Mouse (Mus musculus) MEL (cell line): ENCODE results near the gene Nubp2.

Experiments used
- BHLHE40 ChIP-seq: IDR thresholded peaks from 2 replicates; pipeline ENCODE4 v1.6.1; 2012; ENCODE audit warnings: low read depth, mild to moderate bottlenecking, inconsistent platforms, low read length, improper control_type of control experiment, borderline replicate concordance
- CHD1 ChIP-seq: IDR thresholded peaks from 2 replicates; pipeline ENCODE4 v1.6.1; 2012; ENCODE audit warnings: low read depth, mild to moderate bottlenecking, inconsistent platforms, low read length, improper control_type of control experiment
- CHD2 ChIP-seq: IDR thresholded peaks from 2 replicates; pipeline ENCODE4 v1.6.1; 2011; ENCODE audit warnings: low read length, improper control_type of control experiment
- CTCF ChIP-seq, 3 experiments: IDR thresholded peaks in 2 of 3; conservative IDR thresholded peaks in 1 of 3; 2 replicates each; pipeline ENCODE4 v1.5.1; 2011 to 2012; ENCODE audit warnings: low read length in 3 of 3, low read depth in 2 of 3, mild to moderate bottlenecking in 2 of 3, improper control_type of control experiment in 1 of 3, inconsistent platforms in 1 of 3, mixed read lengths in 1 of 3, moderate library complexity in 1 of 3; ENCODE audit not compliant: control insufficient read depth in 1 of 3, insufficient read depth in 1 of 3, poor library complexity in 1 of 3, severe bottlenecking in 1 of 3
- EP300 ChIP-seq, 2 experiments: IDR thresholded peaks; 2 replicates each; pipeline ENCODE4 v1.6.1; 2011; ENCODE audit warnings: improper control_type of control experiment in 2 of 2, low read length in 2 of 2, low read depth in 1 of 2, mild to moderate bottlenecking in 1 of 2
- GABPA ChIP-seq: IDR thresholded peaks from 2 replicates; pipeline ENCODE4 v1.6.1; 2012; ENCODE audit warnings: low read depth, mild to moderate bottlenecking, inconsistent platforms, low read length, improper control_type of control experiment, moderate library complexity
- HCFC1 ChIP-seq: IDR thresholded peaks from 2 replicates; pipeline ENCODE4 v1.6.1; 2012; ENCODE audit warnings: low read depth, mild to moderate bottlenecking, inconsistent platforms, low read length, improper control_type of control experiment, moderate library complexity
- NELFE ChIP-seq: IDR thresholded peaks from 2 replicates; pipeline ENCODE4 v1.6.1; 2011; ENCODE audit warnings: low read depth, low read length, improper control_type of control experiment
- POLR2A ChIP-seq, 2 experiments: IDR thresholded peaks; 2 replicates each; pipeline ENCODE4 v1.6.1; 2011 to 2012; ENCODE audit warnings: low read length in 2 of 2, mild to moderate bottlenecking in 2 of 2, control low read depth in 1 of 2, improper control_type of control experiment in 1 of 2, low read depth in 1 of 2, moderate library complexity in 1 of 2; ENCODE audit not compliant: control insufficient read depth in 1 of 2, insufficient read depth in 1 of 2, poor library complexity in 1 of 2
- POLR2AphosphoS5 ChIP-seq: IDR thresholded peaks from 2 replicates; pipeline ENCODE4 v1.6.1; 2012; ENCODE audit warnings: low read depth, borderline replicate concordance, mild to moderate bottlenecking, inconsistent platforms, low read length, moderate library complexity, mixed read lengths
- RCOR1 ChIP-seq: IDR thresholded peaks from 2 replicates; pipeline ENCODE4 v1.6.1; 2012; ENCODE audit warnings: low read depth, mild to moderate bottlenecking, inconsistent platforms, low read length, improper control_type of control experiment
- SMC3 ChIP-seq: IDR thresholded peaks from 2 replicates; pipeline ENCODE4 v1.6.1; 2011; ENCODE audit warnings: low read depth, low read length, improper control_type of control experiment
- ZNF384 ChIP-seq: IDR thresholded peaks from 2 replicates; pipeline ENCODE4 v1.6.1; 2012; ENCODE audit warnings: low read depth, mild to moderate bottlenecking, inconsistent platforms, low read length, improper control_type of control experiment

GRCm38 (mm10) chr17:24929506-24929905 is 43.4 kb upstream of the Nubp2 start:
- TF ChIP-seq EP300 (IDR thresholded peaks at IDR 0.05; ENCODE audit: low read depth in 1 of 2, low read length in 2 of 2) (no peak), CTCF (IDR thresholded peaks at IDR 0.05 in 2 of 3, conservative IDR thresholded peaks at IDR 0.05 in 1 of 3; ENCODE audit: control insufficient read depth in 1 of 3, insufficient read depth in 1 of 3, low read depth in 2 of 3, low read length in 3 of 3, poor library complexity in 1 of 3, severe bottlenecking in 1 of 3) (no peak), ZNF384 (no peak), HCFC1 (no peak), CHD1 (no peak), POLR2A (IDR thresholded peaks at IDR 0.05; ENCODE audit: control insufficient read depth in 1 of 2, insufficient read depth in 1 of 2, low read depth in 1 of 2, low read length in 2 of 2, poor library complexity in 1 of 2) (no peak), SMC3 (no peak), BHLHE40 (no peak), GABPA (no peak), CHD2 (no peak), NELFE (no peak), RCOR1 (no peak), POLR2AphosphoS5 (no peak)
